Mouse (Mus musculus) C2C12 (cell line): ENCODE results near the gene Rgs14.

Experiments used
- CTCF ChIP-seq: IDR thresholded peaks from one replicate; pipeline ENCODE4 v1.5.1; 2011; ENCODE audit not compliant: control insufficient read depth, insufficient read depth, insufficient read length
- MAX ChIP-seq: IDR thresholded peaks from one replicate; pipeline ENCODE4 v1.6.1; 2011; ENCODE audit warnings: mild to moderate bottlenecking, control low read depth
- MYOD1 ChIP-seq: IDR thresholded peaks from one replicate; pipeline ENCODE4 v1.6.1; 2011; ENCODE audit warnings: low read depth; ENCODE audit not compliant: control insufficient read depth, insufficient read length
- MYOG ChIP-seq: IDR thresholded peaks from one replicate; pipeline ENCODE4 v1.6.1; 2011; ENCODE audit not compliant: control insufficient read depth, insufficient read length; ENCODE audit errors: extremely low read depth
- USF1 ChIP-seq: IDR thresholded peaks from one replicate; pipeline ENCODE4 v1.6.1; 2011; ENCODE audit warnings: low read depth, mild to moderate bottlenecking, control low read depth, moderate library complexity

- no peak for TF ChIP-seq MYOD1
- TF ChIP-seq CTCF: no peak
- TF ChIP-seq USF1: no peak
- no peak for TF ChIP-seq MAX
- no peak for TF ChIP-seq MYOG
Measured at GRCm38 (mm10) chr13:55337341-55337975, 32.1 kb upstream of the Rgs14 start.
